Mouse (Mus musculus): Measurements from ENCODE around the gene Fbxl19. TPM values are rescaled to one million over a fixed set of nuclear protein-coding genes. Genes with fewer than 3 reads are reported as not detected.

The Fbxl19 gene
- polyA plus RNA-seq, 1 experiment from 2014 or later = 10.7 TPM

DNA sequence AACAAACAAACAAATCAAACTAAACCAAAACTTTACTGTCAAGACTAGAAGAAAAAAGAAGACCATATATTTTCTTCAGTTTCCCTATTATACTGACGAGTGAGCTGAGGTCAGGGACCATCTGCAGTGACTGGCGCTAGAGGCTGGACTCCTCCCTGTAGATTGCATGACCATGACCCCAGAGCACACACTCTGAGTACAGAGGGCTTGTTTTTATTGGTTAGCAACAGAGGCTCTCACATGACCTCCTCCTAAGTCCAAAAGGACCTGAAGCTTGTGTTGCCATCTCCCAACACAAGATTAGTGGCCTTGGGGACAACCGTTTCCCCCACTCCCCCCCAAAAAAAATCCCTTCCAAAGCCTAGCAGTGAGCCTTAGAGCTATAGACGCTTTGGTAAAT, 69.5 kb downstream of the Fbxl19 start:
- Histone ChIP-seq H3K9ac (ENCODE audit: low read depth, low read length) (no peak overlapping the region), H3K36me3 (ENCODE audit: control insufficient read depth, insufficient read depth, low read length) (no peaks in the 10 kb centered on the region), H3K9me3 (ENCODE audit: control insufficient read depth, low read length) (no peaks in the 10 kb centered on the region), H3K27ac (ENCODE audit: low read depth, low read length) (no peak overlapping the region), H3K4me1 (replicated peaks; ENCODE audit: control insufficient read depth, insufficient read depth, low read length) (no peaks in the 10 kb centered on the region), H3K27me3 (ENCODE audit: control insufficient read depth, insufficient read depth, low read length) (no peaks in the 10 kb centered on the region), H3K4me3 (ENCODE audit: low read depth, low read length) (no peak overlapping the region), H3K4me2 (replicated peaks; ENCODE audit: low read depth, low read length) (no peak overlapping the region)
- WGBS = 80% methylated on average over 4 of the region's 4 CpGs
- no peak for DNase-seq (ENCODE audit: low spot score)
- ATAC-seq (ENCODE audit: low FRiP score) = no peak

DNA sequence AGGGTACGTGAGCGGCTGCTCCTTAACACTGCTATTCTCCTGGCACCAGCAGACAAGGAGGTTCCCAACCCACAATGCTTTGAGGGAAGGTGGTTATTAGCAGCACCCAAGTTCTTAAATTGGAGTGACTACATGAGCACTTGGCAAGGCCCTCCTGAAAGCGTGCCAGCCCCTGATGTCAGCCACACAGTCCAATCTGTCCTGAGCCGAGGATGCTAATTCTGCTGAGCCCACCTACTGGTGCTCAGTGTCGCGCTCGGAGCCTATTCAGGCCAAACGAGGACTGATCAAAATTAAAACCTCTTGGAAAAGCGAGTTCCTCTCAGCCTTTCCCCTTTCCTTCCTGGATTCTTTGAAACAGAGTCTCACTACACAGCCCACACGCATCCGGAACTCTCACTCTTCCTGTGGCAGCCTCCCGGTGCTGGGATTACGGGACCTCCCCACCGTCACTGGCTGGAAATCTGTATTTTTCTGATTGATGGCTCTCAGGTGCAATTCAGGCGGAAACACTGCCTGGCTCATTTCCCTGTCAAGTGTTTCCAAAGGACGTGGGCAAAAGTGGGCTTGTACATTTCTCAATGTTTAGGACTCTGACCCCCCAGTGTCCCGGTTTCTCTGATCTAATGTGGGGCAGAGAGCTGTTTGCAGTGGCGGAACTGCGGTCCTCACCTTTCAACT, 70.0 kb downstream of the Fbxl19 start:
- ATAC-seq (ENCODE audit: low FRiP score) (no peak), DNase-seq (ENCODE audit: low spot score) (no peak)
- no peak overlapping the region for H3K4me3 ChIP-seq (ENCODE audit: low read depth, low read length)
- no peaks in the 10 kb centered on the region for H3K36me3 ChIP-seq (ENCODE audit: control insufficient read depth, insufficient read depth, low read length)
- H3K27me3 ChIP-seq (ENCODE audit: control insufficient read depth, insufficient read depth, low read length) = no peaks in the 10 kb centered on the region
- H3K27ac ChIP-seq (ENCODE audit: low read depth, low read length) = no peak overlapping the region
- 88% methylated on average over 19 of the region's 19 CpGs for WGBS
- no peaks in the 10 kb centered on the region for H3K4me1 ChIP-seq (replicated peaks; ENCODE audit: control insufficient read depth, insufficient read depth, low read length)
- no peak overlapping the region for H3K9ac ChIP-seq (ENCODE audit: low read depth, low read length)
- no peaks in the 10 kb centered on the region for H3K9me3 ChIP-seq (ENCODE audit: control insufficient read depth, low read length)
- H3K4me2 ChIP-seq (replicated peaks; ENCODE audit: low read depth, low read length) = no peak overlapping the region

DNA sequence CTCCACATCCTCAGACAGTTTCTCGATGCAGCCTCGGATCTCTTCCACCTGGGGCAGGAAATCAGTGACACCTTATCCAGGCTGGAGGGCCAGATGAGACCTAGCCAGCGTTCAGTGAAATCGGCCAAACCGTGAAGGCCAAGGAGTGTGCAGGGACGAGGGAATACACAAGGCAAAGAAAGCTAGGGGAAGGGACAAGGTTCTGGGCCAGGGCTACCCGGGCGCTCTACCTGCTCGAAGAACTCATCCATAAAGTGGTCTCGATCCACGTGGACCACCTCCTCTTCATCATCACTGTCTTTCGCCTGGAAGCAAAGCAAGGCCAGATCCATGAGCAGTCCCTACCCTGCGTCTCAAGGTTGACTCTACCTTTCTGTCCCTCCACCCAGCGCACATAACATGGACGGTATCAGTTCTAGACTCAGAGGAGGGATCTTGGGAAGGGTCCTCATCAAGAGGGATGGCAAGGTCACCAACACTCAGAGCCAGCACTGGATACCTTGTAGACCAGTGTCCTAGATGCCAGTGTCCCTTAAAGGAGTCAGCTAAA, 70.8 kb downstream of the Fbxl19 start:
- Histone ChIP-seq H3K4me1 (replicated peaks; ENCODE audit: control insufficient read depth, insufficient read depth, low read length) (no peaks in the 10 kb centered on the region), H3K4me3 (ENCODE audit: low read depth, low read length) (no peak overlapping the region), H3K27ac (ENCODE audit: low read depth, low read length) (no peak overlapping the region), H3K36me3 (ENCODE audit: control insufficient read depth, insufficient read depth, low read length) (no peaks in the 10 kb centered on the region), H3K27me3 (ENCODE audit: control insufficient read depth, insufficient read depth, low read length) (no peaks in the 10 kb centered on the region), H3K9ac (ENCODE audit: low read depth, low read length) (no peak overlapping the region), H3K4me2 (replicated peaks; ENCODE audit: low read depth, low read length) (no peak overlapping the region), H3K9me3 (ENCODE audit: control insufficient read depth, low read length) (no peaks in the 10 kb centered on the region)
- 94% methylated on average over 15 of the region's 15 CpGs for WGBS
- DNase-seq (ENCODE audit: low spot score) = no peak
- ATAC-seq (ENCODE audit: low FRiP score) = no peak

DNA sequence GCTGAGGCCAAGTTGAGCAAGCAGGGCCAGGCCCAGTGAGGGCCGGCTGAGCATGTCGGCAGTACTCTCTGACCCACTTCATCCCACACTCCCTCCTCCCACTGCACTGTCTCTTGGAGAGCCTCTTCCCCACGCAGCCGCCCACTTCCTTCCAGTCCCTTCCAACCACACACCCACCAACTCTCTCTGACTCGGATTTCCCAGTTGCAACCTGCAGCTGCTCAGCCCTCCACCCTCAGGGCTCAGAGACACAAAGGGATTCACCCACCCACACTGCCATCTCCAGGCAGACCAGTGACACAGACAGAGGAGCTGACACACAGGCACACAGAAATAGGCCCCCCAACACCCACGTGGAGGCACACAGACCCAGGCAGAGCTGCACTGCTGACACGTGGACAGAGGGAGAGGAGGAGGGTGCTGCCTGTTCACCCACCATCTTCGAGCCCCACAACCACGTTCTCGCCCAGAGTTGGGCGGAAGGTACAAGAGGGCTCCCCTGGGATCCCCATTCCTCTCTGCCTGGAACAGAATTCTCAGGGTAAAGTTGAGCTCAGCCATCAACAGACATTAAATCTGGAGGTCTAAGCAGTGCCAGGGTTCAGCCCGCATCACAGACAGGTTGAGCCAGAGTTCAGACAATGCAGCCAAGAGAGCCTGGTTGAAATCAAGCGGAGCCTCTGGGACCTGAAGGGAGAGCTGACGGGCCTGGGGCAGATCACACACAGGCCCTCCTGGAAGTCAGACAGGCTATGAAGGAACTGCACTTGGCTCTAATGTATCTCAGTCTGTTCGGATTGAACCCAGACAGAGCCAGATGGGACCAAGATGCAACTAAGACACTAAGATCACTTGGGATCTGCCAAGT, 71.8 kb downstream of the Fbxl19 start:
- H3K4me2 ChIP-seq (replicated peaks; ENCODE audit: low read depth, low read length) = no peak overlapping the region
- no peaks in the 10 kb centered on the region for H3K4me1 ChIP-seq (replicated peaks; ENCODE audit: control insufficient read depth, insufficient read depth, low read length)
- H3K9ac ChIP-seq (ENCODE audit: low read depth, low read length) = no peak overlapping the region
- H3K4me3 ChIP-seq (ENCODE audit: low read depth, low read length) = no peak overlapping the region
- H3K27ac ChIP-seq (ENCODE audit: low read depth, low read length) = 0 out of 2 replicates have a peak overlapping the region, but pooled peaks have one; percentile 14
- ATAC-seq (ENCODE audit: low FRiP score) (no peak), DNase-seq (ENCODE audit: low spot score) (no peak)
- H3K36me3 ChIP-seq (ENCODE audit: control insufficient read depth, insufficient read depth, low read length) = no peaks in the 10 kb centered on the region
- WGBS = 61% methylated on average over 15 of the region's 15 CpGs
- H3K9me3 ChIP-seq (ENCODE audit: control insufficient read depth, low read length) = no peaks in the 10 kb centered on the region
- H3K27me3 ChIP-seq (ENCODE audit: control insufficient read depth, insufficient read depth, low read length) = no peaks in the 10 kb centered on the region

DNA sequence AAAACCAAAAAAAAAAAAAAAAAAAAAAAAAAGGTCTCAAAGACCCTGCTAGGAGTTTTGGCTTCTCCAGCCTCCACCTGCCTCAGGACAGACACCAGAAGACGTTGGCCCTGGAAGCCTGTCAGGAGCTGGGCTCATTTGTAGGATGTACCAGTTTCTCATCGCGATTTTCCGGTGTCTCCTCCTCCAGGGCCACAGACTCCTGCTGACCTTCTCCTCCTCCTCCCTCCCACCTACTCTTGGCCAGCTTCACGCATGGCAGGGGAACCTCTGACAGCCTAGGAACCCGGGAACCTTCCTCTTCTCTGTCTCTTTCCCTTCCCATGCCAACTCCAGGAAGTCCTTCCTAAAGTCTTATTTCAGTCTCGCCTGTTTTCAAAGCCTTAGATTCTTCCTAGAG, 72.7 kb downstream of the Fbxl19 start:
- no peaks in the 10 kb centered on the region for H3K9me3 ChIP-seq (ENCODE audit: control insufficient read depth, low read length)
- H3K4me2 ChIP-seq (replicated peaks; ENCODE audit: low read depth, low read length) = no peak overlapping the region
- no peak overlapping the region for H3K27ac ChIP-seq (ENCODE audit: low read depth, low read length)
- H3K4me3 ChIP-seq (ENCODE audit: low read depth, low read length) = no peak overlapping the region
- ATAC-seq (ENCODE audit: low FRiP score) (no peak), DNase-seq (ENCODE audit: low spot score) (no peak)
- no peaks in the 10 kb centered on the region for H3K4me1 ChIP-seq (replicated peaks; ENCODE audit: control insufficient read depth, insufficient read depth, low read length)
- no peaks in the 10 kb centered on the region for H3K36me3 ChIP-seq (ENCODE audit: control insufficient read depth, insufficient read depth, low read length)
- WGBS = 75% methylated on average over 7 of the region's 7 CpGs
- no peaks in the 10 kb centered on the region for H3K27me3 ChIP-seq (ENCODE audit: control insufficient read depth, insufficient read depth, low read length)
- no peak overlapping the region for H3K9ac ChIP-seq (ENCODE audit: low read depth, low read length)

DNA sequence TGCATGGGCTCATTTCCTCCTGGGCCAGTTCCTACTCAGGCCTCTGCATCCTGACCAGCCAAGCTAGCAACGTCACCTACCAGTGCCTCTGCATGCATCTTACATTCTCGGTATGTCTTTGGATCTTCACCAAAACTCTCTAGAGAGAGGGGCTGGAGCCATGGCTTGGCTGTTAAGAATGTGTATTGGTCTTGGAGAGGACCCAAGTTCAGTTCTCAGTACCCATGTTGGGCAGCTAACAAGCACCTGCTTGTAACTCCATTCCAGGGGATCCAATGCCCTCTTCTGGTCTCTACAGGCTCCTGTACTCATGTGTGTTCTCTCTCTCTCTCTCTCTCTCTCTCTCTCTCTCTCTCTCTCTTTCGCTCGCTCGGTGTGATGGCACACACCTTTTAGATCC, 73.4 kb downstream of the Fbxl19 start:
- no peak for DNase-seq (ENCODE audit: low spot score)
- Histone ChIP-seq H3K4me3 (ENCODE audit: low read depth, low read length) (no peak overlapping the region), H3K4me2 (replicated peaks; ENCODE audit: low read depth, low read length) (no peak overlapping the region), H3K27ac (ENCODE audit: low read depth, low read length) (no peak overlapping the region), H3K4me1 (replicated peaks; ENCODE audit: control insufficient read depth, insufficient read depth, low read length) (no peaks in the 10 kb centered on the region), H3K9ac (ENCODE audit: low read depth, low read length) (no peak overlapping the region), H3K36me3 (ENCODE audit: control insufficient read depth, insufficient read depth, low read length) (no peaks in the 10 kb centered on the region), H3K9me3 (ENCODE audit: control insufficient read depth, low read length) (no peaks in the 10 kb centered on the region), H3K27me3 (ENCODE audit: control insufficient read depth, insufficient read depth, low read length) (no peaks in the 10 kb centered on the region)
- 93% methylated on average over 5 of the region's 5 CpGs for WGBS
- no peak for ATAC-seq (ENCODE audit: low FRiP score)

MicroRNA genes within 50 kb of the gene (microRNA counts, 519-probe panel; counts per million panel counts)
- not detected for microRNA mmu-miR-762

Other genes with a start within 250 kb of the Fbxl19 start
- gene Srcap, start 232.6 kb upstream of the Fbxl19 start, polyA plus RNA-seq (2014; fragmentation: Nextera tagmentation; extraction: Ambion mirVana) = 58.1 and 81.5 TPM in 2 replicates
- 20.0 and 26.0 TPM in 2 replicates for gene Gm42715, start 225.0 kb upstream of the Fbxl19 start, polyA plus RNA-seq (2014; fragmentation: Nextera tagmentation; extraction: Ambion mirVana)
- 7.7 and 8.6 TPM in 2 replicates for gene Tmem265, start 183.2 kb upstream of the Fbxl19 start, polyA plus RNA-seq (2014; fragmentation: Nextera tagmentation; extraction: Ambion mirVana)
- 50.4 and 54.0 TPM in 2 replicates for gene Phkg2, start 171.2 kb upstream of the Fbxl19 start, polyA plus RNA-seq (2014; fragmentation: Nextera tagmentation; extraction: Ambion mirVana)
- 11.9 and 16.4 TPM in 2 replicates for gene Ccdc189, start 155.9 kb upstream of the Fbxl19 start, polyA plus RNA-seq (2014; fragmentation: Nextera tagmentation; extraction: Ambion mirVana)
- gene Rnf40, start 155.8 kb upstream of the Fbxl19 start, polyA plus RNA-seq (2014; fragmentation: Nextera tagmentation; extraction: Ambion mirVana) = 31.4 and 33.6 TPM in 2 replicates
- 28.0 and 31.0 TPM in 2 replicates for gene Zfp629, start 128.7 kb upstream of the Fbxl19 start, polyA plus RNA-seq (2014; fragmentation: Nextera tagmentation; extraction: Ambion mirVana)
- 58.4 and 61.5 TPM in 2 replicates for gene Bcl7c, start 35.6 kb upstream of the Fbxl19 start, polyA plus RNA-seq (2014; fragmentation: Nextera tagmentation; extraction: Ambion mirVana)
- gene Ctf1, start 31.8 kb upstream of the Fbxl19 start, polyA plus RNA-seq (2014; fragmentation: Nextera tagmentation; extraction: Ambion mirVana) = 6.8 and 9.2 TPM in 2 replicates
- 0.15 and 0.22 TPM in 2 replicates for gene Ctf2, start 12.4 kb upstream of the Fbxl19 start, polyA plus RNA-seq (2014; fragmentation: Nextera tagmentation; extraction: Ambion mirVana)
- gene Orai3, start 25.3 kb downstream of the Fbxl19 start, polyA plus RNA-seq (2014; fragmentation: Nextera tagmentation; extraction: Ambion mirVana) = 6.7 and 8.5 TPM in 2 replicates
- gene Setd1a, start 32.1 kb downstream of the Fbxl19 start, polyA plus RNA-seq (2014; fragmentation: Nextera tagmentation; extraction: Ambion mirVana) = 21.3 and 22.4 TPM in 2 replicates
- gene Gm49388, start 41.1 kb downstream of the Fbxl19 start, polyA plus RNA-seq (2014; fragmentation: Nextera tagmentation; extraction: Ambion mirVana) = not detected in 2 replicates
- 7.6 and 7.8 TPM in 2 replicates for gene Hsd3b7, start 56.1 kb downstream of the Fbxl19 start, polyA plus RNA-seq (2014; fragmentation: Nextera tagmentation; extraction: Ambion mirVana)
- 11.6 and 15.0 TPM in 2 replicates for gene Stx4a, start 79.8 kb downstream of the Fbxl19 start, polyA plus RNA-seq (2014; fragmentation: Nextera tagmentation; extraction: Ambion mirVana)
- 9.1 and 10.1 TPM in 2 replicates for gene Stx1b, start 80.0 kb downstream of the Fbxl19 start, polyA plus RNA-seq (2014; fragmentation: Nextera tagmentation; extraction: Ambion mirVana)
- 16.5 and 21.5 TPM in 2 replicates for gene Zfp646, start 131.7 kb downstream of the Fbxl19 start, polyA plus RNA-seq (2014; fragmentation: Nextera tagmentation; extraction: Ambion mirVana)
- gene Zfp668, start 132.3 kb downstream of the Fbxl19 start, polyA plus RNA-seq (2014; fragmentation: Nextera tagmentation; extraction: Ambion mirVana) = 23.1 and 23.3 TPM in 2 replicates
- 0.59 and 0.60 TPM in 2 replicates for gene Prss53, start 146.4 kb downstream of the Fbxl19 start, polyA plus RNA-seq (2014; fragmentation: Nextera tagmentation; extraction: Ambion mirVana)
- gene Gm21974, start 150.9 kb downstream of the Fbxl19 start, polyA plus RNA-seq (2014; fragmentation: Nextera tagmentation; extraction: Ambion mirVana) = not detected in 2 replicates
- 48.0 and 53.9 TPM in 2 replicates for gene Vkorc1, start 151.1 kb downstream of the Fbxl19 start, polyA plus RNA-seq (2014; fragmentation: Nextera tagmentation; extraction: Ambion mirVana)
- gene Bckdk, start 159.5 kb downstream of the Fbxl19 start, polyA plus RNA-seq (2014; fragmentation: Nextera tagmentation; extraction: Ambion mirVana) = 96.5 and 105 TPM in 2 replicates
- gene Kat8, start 168.0 kb downstream of the Fbxl19 start, polyA plus RNA-seq (2014; fragmentation: Nextera tagmentation; extraction: Ambion mirVana) = 49.7 and 50.1 TPM in 2 replicates
- 3.4 and 4.9 TPM in 2 replicates for gene Prss8, start 185.6 kb downstream of the Fbxl19 start, polyA plus RNA-seq (2014; fragmentation: Nextera tagmentation; extraction: Ambion mirVana)
- gene Prss36, start 202.2 kb downstream of the Fbxl19 start, polyA plus RNA-seq (2014; fragmentation: Nextera tagmentation; extraction: Ambion mirVana) = 8.5 and 11.0 TPM in 2 replicates
- gene Fus, start 222.9 kb downstream of the Fbxl19 start, polyA plus RNA-seq (2014; fragmentation: Nextera tagmentation; extraction: Ambion mirVana) = 58.7 and 65.0 TPM in 2 replicates
- gene Pycard, start 249.3 kb downstream of the Fbxl19 start, polyA plus RNA-seq (2014; fragmentation: Nextera tagmentation; extraction: Ambion mirVana) = 8.4 and 11.0 TPM in 2 replicates

Measured in hindbrain, embryonic 11.5 days (tissue).